Mouse (Mus musculus) G1E (cell line): ENCODE measurements at regions not wholly inside any gene's neighbourhood (a gene's known extent, or its start where the extent isn't known, plus 50 kb on each side); places are given as distances from the start of the nearest gene placed in this dataset.

ENCODE experiments used
- ATAC-seq: 2 replicates; pipeline ENCODE4 v1.8.0; 2016; ENCODE audit warnings: mild to moderate bottlenecking; ENCODE audit not compliant: insufficient number of reproducible peaks, poor library complexity, low FRiP score, severe bottlenecking; ENCODE audit errors: extremely low read depth
- DNase-seq: peaks from one replicate; pipeline ENCODE4 v3.0.0; 2012; ENCODE audit warnings: low spot score
- H3K27me3 ChIP-seq: 2 replicates; pipeline ENCODE4 v1.6.1; 2012; ENCODE audit warnings: mild to moderate bottlenecking, low read length, inconsistent platforms; ENCODE audit not compliant: insufficient read depth
- H3K36me3 ChIP-seq: replicated peaks from 2 replicates; pipeline ENCODE3; 2012; ENCODE audit warnings: mild to moderate bottlenecking, inconsistent platforms
- H3K4me1 ChIP-seq: 2 replicates; pipeline ENCODE4 v1.6.1; 2012; ENCODE audit warnings: low read depth, low read length, inconsistent platforms, mixed read lengths; ENCODE audit not compliant: insufficient read depth
- H3K4me3 ChIP-seq: 2 replicates; pipeline ENCODE4 v1.5.1; 2012; ENCODE audit warnings: low read depth, mild to moderate bottlenecking, inconsistent platforms, low read length, moderate library complexity, mixed read lengths
- H3K9me3 ChIP-seq: replicated peaks from 2 replicates; pipeline ENCODE4 v1.6.1; 2012; ENCODE audit warnings: inconsistent platforms
- CTCF ChIP-seq: IDR thresholded peaks from 2 replicates; pipeline ENCODE4 v1.5.1; 2012; ENCODE audit warnings: low read depth, low read length, inconsistent platforms, mixed read lengths
- GATA1 ChIP-seq: IDR thresholded peaks from 2 replicates; pipeline ENCODE4 v1.6.1; 2012; ENCODE audit warnings: borderline replicate concordance, low read length, inconsistent platforms, mixed read lengths
- GATA2 ChIP-seq: IDR thresholded peaks from 2 replicates; pipeline ENCODE4 v1.6.1; 2012; ENCODE audit warnings: low read depth, low read length, inconsistent platforms, borderline replicate concordance
- POLR2AphosphoS5 ChIP-seq: IDR thresholded peaks from 2 replicates; pipeline ENCODE4 v1.6.1; 2012; ENCODE audit warnings: low read depth, low read length, inconsistent platforms; ENCODE audit not compliant: insufficient replicate concordance
- TAL1 ChIP-seq: conservative IDR thresholded peaks from 2 replicates; pipeline ENCODE4 v1.6.1; 2012; ENCODE audit warnings: low read depth, low read length, inconsistent platforms, mixed read lengths

- Histone ChIP-seq H3K36me3 (no peaks in the 10 kb centered on the region), H3K27me3 (no peaks in the 10 kb centered on the region), H3K9me3 (peaks cover 60% of the 10 kb centered on the region), H3K4me1 (no peaks in the 10 kb centered on the region), H3K4me3 (no peak overlapping the region)
- ATAC-seq: no peak
- TF ChIP-seq GATA2 (no peak), POLR2AphosphoS5 (no peak), TAL1 (no peak), CTCF (no peak), GATA1 (no peak)
- no peak for DNase-seq
Observed at GRCm38 (mm10) chr5:133744136-133744535, 355.4 kb upstream of the Castor2 start.

- H3K9me3 ChIP-seq: peaks cover 56% of the 10 kb centered on the region
- H3K27me3 ChIP-seq: no peaks in the 10 kb centered on the region
- H3K4me1 ChIP-seq: no peaks in the 10 kb centered on the region
- H3K4me3 ChIP-seq: no peak overlapping the region
- no peak for DNase-seq
- ATAC-seq: no peak
- no peaks in the 10 kb centered on the region for H3K36me3 ChIP-seq
- TF ChIP-seq GATA1 (no peak), POLR2AphosphoS5 (no peak), TAL1 (no peak), GATA2 (no peak), CTCF (no peak)
Observed at GRCm38 (mm10) chr5:133743606-133744005, 355.9 kb upstream of the Castor2 start.

GRCm38 (mm10) chr5:133731871-133732270, 367.6 kb upstream of the Castor2 start:
- Histone ChIP-seq H3K36me3 (no peaks in the 10 kb centered on the region), H3K27me3 (no peaks in the 10 kb centered on the region), H3K4me1 (no peaks in the 10 kb centered on the region), H3K4me3 (no peak overlapping the region), H3K9me3 (peaks cover 33% of the 10 kb centered on the region)
- TF ChIP-seq POLR2AphosphoS5 (no peak), GATA2 (no peak), CTCF (no peak), TAL1 (no peak), GATA1 (no peak)
- no peak for DNase-seq
- ATAC-seq: no peak

GRCm38 (mm10) chr5:133718187-133719078, 381.1 kb upstream of the Castor2 start:
- ATAC-seq (no peak), DNase-seq (no peak)
- H3K4me1 ChIP-seq: no peaks in the 10 kb centered on the region
- no peaks in the 10 kb centered on the region for H3K36me3 ChIP-seq
- H3K9me3 ChIP-seq: peaks cover 51% of the 10 kb centered on the region
- H3K27me3 ChIP-seq: no peaks in the 10 kb centered on the region
- no peak for TF ChIP-seq GATA2
- no peak for TF ChIP-seq GATA1
- TF ChIP-seq POLR2AphosphoS5: no peak
- no peak for TF ChIP-seq TAL1
- TF ChIP-seq CTCF: no peak
- no peak overlapping the region for H3K4me3 ChIP-seq

GRCm38 (mm10) chr5:133715830-133716229, 383.7 kb upstream of the Castor2 start:
- DNase-seq (no peak), ATAC-seq (no peak)
- Histone ChIP-seq H3K4me1 (no peaks in the 10 kb centered on the region), H3K9me3 (peaks cover 47% of the 10 kb centered on the region), H3K4me3 (no peak overlapping the region), H3K27me3 (no peaks in the 10 kb centered on the region), H3K36me3 (no peaks in the 10 kb centered on the region)
- TF ChIP-seq CTCF (no peak), TAL1 (no peak), GATA1 (no peak), POLR2AphosphoS5 (no peak), GATA2 (no peak)

- Histone ChIP-seq H3K27me3 (no peaks in the 10 kb centered on the region), H3K4me1 (no peaks in the 10 kb centered on the region), H3K36me3 (no peaks in the 10 kb centered on the region), H3K4me3 (no peak overlapping the region), H3K9me3 (peaks cover 48% of the 10 kb centered on the region)
- DNase-seq (no peak), ATAC-seq (no peak)
- TF ChIP-seq TAL1 (no peak), CTCF (no peak), GATA2 (no peak), POLR2AphosphoS5 (no peak), GATA1 (no peak)
Observed at GRCm38 (mm10) chr5:133712652-133713051, 386.9 kb upstream of the Castor2 start.

GRCm38 (mm10) chr5:133708881-133709280, 390.6 kb upstream of the Castor2 start:
- peaks cover 48% of the 10 kb centered on the region for H3K9me3 ChIP-seq
- H3K27me3 ChIP-seq: no peaks in the 10 kb centered on the region
- ATAC-seq (no peak), DNase-seq (no peak)
- TF ChIP-seq GATA1 (no peak), CTCF (no peak), TAL1 (no peak), POLR2AphosphoS5 (no peak), GATA2 (no peak)
- no peaks in the 10 kb centered on the region for H3K36me3 ChIP-seq
- H3K4me1 ChIP-seq: no peaks in the 10 kb centered on the region
- H3K4me3 ChIP-seq: no peak overlapping the region
